Mouse (Mus musculus) adrenal gland, postnatal 25 days (tissue): ENCODE data around the gene Rhbdf1. TPM values are rescaled to one million over a fixed set of nuclear protein-coding genes. Genes with fewer than 3 reads are reported as not detected.

Experiments used
- DNase-seq: peaks from one replicate; pipeline ENCODE4 v3.0.0; 2021; ENCODE audit warnings: mixed read lengths
- total RNA-seq: library from RNA; stranded (reverse); gene quantifications from 2 replicates; pipeline ENCODE4 v1.2.3, GENCODE M21; 2021

Rhbdf1 gene
- total RNA-seq, 1 experiment from 2014 or later = 27.9 TPM

GRCm38 (mm10) chr11:32190603-32191110, 31.4 kb downstream of the Rhbdf1 start:
- no peak for DNase-seq

- DNase-seq = no peak
Observed at GRCm38 (mm10) chr11:32190119-32190518, 32.0 kb downstream of the Rhbdf1 start.

- no peak for DNase-seq
Observed at GRCm38 (mm10) chr11:32189434-32189833, 32.7 kb downstream of the Rhbdf1 start.

- no peak for DNase-seq
Observed at GRCm38 (mm10) chr11:32188881-32189280, 33.2 kb downstream of the Rhbdf1 start.

GRCm38 (mm10) chr11:32187256-32187655, 34.8 kb downstream of the Rhbdf1 start:
- DNase-seq = no peak

- DNase-seq = no peak
Observed at GRCm38 (mm10) chr11:32186031-32186430, 36.1 kb downstream of the Rhbdf1 start.

- DNase-seq = no peak
Observed at GRCm38 (mm10) chr11:32184469-32184868, 37.6 kb downstream of the Rhbdf1 start.

- DNase-seq = peak; percentile 78
Observed at GRCm38 (mm10) chr11:32181973-32182868, 39.9 kb downstream of the Rhbdf1 start.

GRCm38 (mm10) chr11:32181246-32181645, 40.9 kb downstream of the Rhbdf1 start:
- DNase-seq = no peak

- DNase-seq = no peak
Observed at GRCm38 (mm10) chr11:32178506-32178905, 43.6 kb downstream of the Rhbdf1 start.

GRCm38 (mm10) chr11:32166683-32167082, 55.4 kb downstream of the Rhbdf1 start:
- DNase-seq = no peak

GRCm38 (mm10) chr11:32161922-32162804, 59.9 kb downstream of the Rhbdf1 start:
- DNase-seq = peak; percentile 80

GRCm38 (mm10) chr11:32161500-32161899, 60.6 kb downstream of the Rhbdf1 start:
- peak; percentile 7 for DNase-seq

- no peak for DNase-seq
Observed at GRCm38 (mm10) chr11:32160341-32160740, 61.8 kb downstream of the Rhbdf1 start.

Other genes starting within 250 kb of the Rhbdf1 start
- gene Nsg2, start 221.8 kb downstream of the Rhbdf1 start, total RNA-seq = 23.6 and 33.9 TPM in 2 replicates
- gene Il9r, start 22.0 kb downstream of the Rhbdf1 start, total RNA-seq = not detected in 2 replicates
- gene Snrnp25, start 16.9 kb downstream of the Rhbdf1 start, total RNA-seq = 11.3 and 15.4 TPM in 2 replicates
- gene Mpg, start 4.2 kb upstream of the Rhbdf1 start, total RNA-seq = 18.5 and 22.9 TPM in 2 replicates
- 79.0 and 83.9 TPM in 2 replicates for gene Nprl3, start 45.4 kb upstream of the Rhbdf1 start, total RNA-seq
- not detected in 2 replicates for gene Hba-x, start 54.1 kb upstream of the Rhbdf1 start, total RNA-seq
- 2,198 and 2,224 TPM in 2 replicates for gene Hba-a1, start 61.2 kb upstream of the Rhbdf1 start, total RNA-seq
- gene Hbq1b, start 64.7 kb upstream of the Rhbdf1 start, total RNA-seq = 0.64 TPM in 1 of 2 replicates, not detected in the other
- gene Hba-a2, start 74.2 kb upstream of the Rhbdf1 start, total RNA-seq = 1,730 and 2,563 TPM in 2 replicates
- not detected in 2 replicates for gene Hbq1a, start 77.8 kb upstream of the Rhbdf1 start, total RNA-seq
- 4.6 and 5.1 TPM in 2 replicates for gene Sh3pxd2b, start 125.5 kb upstream of the Rhbdf1 start, total RNA-seq
- gene Ubtd2, start 233.1 kb upstream of the Rhbdf1 start, total RNA-seq = 15.3 and 16.2 TPM in 2 replicates